Mouse (Mus musculus): ENCODE data around the gene Rasgrf2. TPM values are rescaled to one million over a fixed set of nuclear protein-coding genes. Genes with fewer than 3 reads are reported as not detected.

Rasgrf2 gene
- polyA plus RNA-seq, 2 experiments, result 0.03 to 0.10 TPM

GRCm38 (mm10) chr13:91854412-91854811 is 277.0 kb downstream of the Rasgrf2 start:
- Histone ChIP-seq H3K4me3 (ENCODE audit: insufficient read depth in 1 of 2, low read depth in 2 of 2, low read length in 2 of 2) (no peak overlapping the region), H3K9me3 (ENCODE audit: control insufficient read depth, low read length) (no peaks in the 10 kb centered on the region), H3K36me3 (replicated peaks; ENCODE audit: control insufficient read depth, insufficient read depth, low read depth) (no peaks in the 10 kb centered on the region), H3K9ac (replicated peaks) (no peak overlapping the region), H3K27me3 (ENCODE audit: control insufficient read depth, insufficient read depth, low read length) (no peaks in the 10 kb centered on the region), H3K4me1 (replicated peaks; ENCODE audit: control insufficient read depth in 2 of 2, insufficient read depth in 2 of 2, low read length in 1 of 2) (no peaks in the 10 kb centered on the region), H3K27ac (no peak overlapping the region), H3K4me2 (ENCODE audit: low read depth) (no peak overlapping the region)
- whole genome bisulfite sequencing (ENCODE audit: insufficient replicate concordance), result 52% methylated on average over 3 of the region's 3 CpGs
- DNase-seq (ENCODE audit: low read depth in 3 of 3, low spot score in 3 of 3) (no peak), ATAC-seq (ENCODE audit: insufficient read depth) (no peak)
- TF ChIP-seq EP300 (IDR thresholded peaks at IDR 0.05; ENCODE audit: low read depth), result no peak
- TF ChIP-seq CTCF (IDR thresholded peaks at IDR 0.05; ENCODE audit: low read depth), result no peak

Other genes starting within 250 kb of the Rasgrf2 start
- not detected in 2 replicates for gene Gm20379, start 174.3 kb upstream of the Rasgrf2 start, polyA plus RNA-seq (2012; rRNA removed)
- gene Gm20379, start 174.3 kb upstream of the Rasgrf2 start, polyA plus RNA-seq (2014; fragmentation: Nextera tagmentation; extraction: Ambion mirVana), result 0.15 and 0.19 TPM in 2 replicates
- gene Dhfr, start 223.1 kb upstream of the Rasgrf2 start, polyA plus RNA-seq (2012; rRNA removed), result 5.9 and 11.4 TPM in 2 replicates
- 18.9 and 19.2 TPM in 2 replicates for gene Dhfr, start 223.1 kb upstream of the Rasgrf2 start, polyA plus RNA-seq (2014; fragmentation: Nextera tagmentation; extraction: Ambion mirVana)
- 5.6 and 10.0 TPM in 2 replicates for gene Msh3, start 223.3 kb upstream of the Rasgrf2 start, polyA plus RNA-seq (2012; rRNA removed)
- 11.1 and 11.5 TPM in 2 replicates for gene Msh3, start 223.3 kb upstream of the Rasgrf2 start, polyA plus RNA-seq (2014; fragmentation: Nextera tagmentation; extraction: Ambion mirVana)